ENCODE assay signal across 21 mouse cellular contexts in genomic region chr14:36969861-36970420, GRCm38 (mm10). TPM values are rescaled to one million over a fixed set of nuclear protein-coding genes. Genes with fewer than 3 reads are reported as not detected.
A peak's percentile ranks its signal among the peaks of the same experiment; 100 is the strongest.
DNase-seq lines count a peak whose midpoint lies in the region; ATAC-seq and TF ChIP-seq lines count a peak whose summit lies in the region.
"Had no signal": no experiment of that assay in that cellular context is flagged by ENCODE, and none has a peak within 500 bp of the region (broad histone marks: within the 10 kb centered on the region; RNA-seq: fewer than 3 reads in every experiment).

No protein-coding gene starts in this region.

- no peak for ATAC-seq in liver, embryonic 12.5 days
- no peak for ATAC-seq in forebrain, embryonic 14.5 days
- ATAC-seq: inflammation-experienced regulatory T-cells, adult 6 months had no signal

- peak; percentile 93 for DNase-seq in liver, adult 2 months (ENCODE audit: extremely low read depth, low read depth, low spot score)
- DNase-seq in 3T3-L1 (ENCODE audit: low read depth, low spot score), result peak; percentile 74
- peak; percentile 48 for DNase-seq in NIH3T3 (ENCODE audit: low read depth)
- no peak for DNase-seq in forebrain, embryonic 14.5 days (ENCODE audit: low spot score)
- DNase-seq in thymus, postnatal 10 days (ENCODE audit: low spot score in 2 of 2), result no peak
- DNase-seq: adrenal gland, adult 8-10 months; cerebellum, adult 2 months; cerebellum, postnatal 25 days; heart, postnatal 4 days; lung, adult 2 months; right cerebral cortex, postnatal 14 days; spleen, adult 18-20 months had no signal

- H3K79me2 ChIP-seq in liver, adult 2 months (ENCODE audit: control insufficient read depth, insufficient read depth, low read length), result peaks cover 17% of the 10 kb centered on the region; the same call in 1 of the 2 replicates

- H3K9ac ChIP-seq in liver, adult 2 months (ENCODE audit: low read depth, low read length), result peak overlapping the region; percentile 80
- no peak overlapping the region for H3K9ac ChIP-seq in liver, embryonic 12.5 days
- H3K9ac ChIP-seq in forebrain, embryonic 14.5 days (ENCODE audit: low read length), result no peak overlapping the region
- H3K9ac ChIP-seq: embryonic facial prominence, embryonic 12.5 days; forebrain, embryonic 12.5 days; hindbrain, embryonic 14.5 days; midbrain, embryonic 15.5 days; neural tube, embryonic 12.5 days had no signal

- peak overlapping the region; percentile 75 for H3K4me3 ChIP-seq in liver, adult 2 months (ENCODE audit: insufficient read depth, low read depth, low read length)
- no peak overlapping the region for H3K4me3 ChIP-seq in liver, embryonic 12.5 days
- H3K4me3 ChIP-seq in small intestine, adult 2 months (ENCODE audit: low read depth, low read length), result no peak overlapping the region
- no peak overlapping the region for H3K4me3 ChIP-seq in forebrain, embryonic 14.5 days (ENCODE audit: low read depth, low read length)
- H3K4me3 ChIP-seq: forebrain, embryonic 12.5 days; left cerebral cortex, adult 2 months; neural tube, embryonic 12.5 days had no signal

- peaks cover 3% of the 10 kb centered on the region; the same call in 1 of the 2 replicates for H3K36me3 ChIP-seq in liver, adult 2 months (ENCODE audit: control insufficient read depth, insufficient read depth, low read length)
- H3K36me3 ChIP-seq in liver, embryonic 12.5 days, result no peaks in the 10 kb centered on the region
- H3K36me3 ChIP-seq in small intestine, adult 2 months (ENCODE audit: control insufficient read depth, insufficient read depth, low read length), result no peaks in the 10 kb centered on the region
- H3K36me3 ChIP-seq in forebrain, embryonic 14.5 days (ENCODE audit: control insufficient read depth, insufficient read depth, low read length), result no peaks in the 10 kb centered on the region
- H3K36me3 ChIP-seq: embryonic facial prominence, embryonic 12.5 days; forebrain, embryonic 12.5 days; midbrain, embryonic 15.5 days; neural tube, embryonic 12.5 days had no signal

- 22% methylated on average over 3 of the region's 3 CpGs for WGBS in liver, adult 2 months
- 75% methylated on average over 3 of the region's 3 CpGs for WGBS in liver, embryonic 12.5 days (ENCODE audit: insufficient replicate concordance)
- 70% methylated on average over 3 of the region's 3 CpGs for WGBS in small intestine, adult 2 months
- 94% methylated on average over 3 of the region's 3 CpGs for WGBS in forebrain, embryonic 14.5 days

- no peaks in the 10 kb centered on the region for H3K27me3 ChIP-seq in liver, adult 2 months (ENCODE audit: control insufficient read depth, insufficient read depth, low read length)
- no peaks in the 10 kb centered on the region for H3K27me3 ChIP-seq in liver, embryonic 12.5 days (replicated peaks)
- no peaks in the 10 kb centered on the region for H3K27me3 ChIP-seq in small intestine, adult 2 months (ENCODE audit: control insufficient read depth, insufficient read depth, low read length)
- no peaks in the 10 kb centered on the region for H3K27me3 ChIP-seq in forebrain, embryonic 14.5 days (replicated peaks; ENCODE audit: control insufficient read depth, insufficient read depth, low read length)
- H3K27me3 ChIP-seq: embryonic facial prominence, embryonic 12.5 days; forebrain, embryonic 12.5 days; midbrain, embryonic 15.5 days; neural tube, embryonic 12.5 days had no signal

- TF ChIP-seq POLR2A in liver, adult 2 months (IDR thresholded peaks at IDR 0.05; ENCODE audit: extremely low read depth, insufficient read depth, low read length), result no peak
- TF ChIP-seq POLR2A in small intestine, adult 2 months (IDR thresholded peaks at IDR 0.05; ENCODE audit: low read depth, low read length), result no peak

- no peak overlapping the region for H3K4me2 ChIP-seq in liver, embryonic 12.5 days
- H3K4me2 ChIP-seq in forebrain, embryonic 14.5 days (ENCODE audit: low read length), result no peak overlapping the region

- no peaks in the 10 kb centered on the region for H3K9me3 ChIP-seq in liver, embryonic 12.5 days (replicated peaks)
- H3K9me3 ChIP-seq in forebrain, embryonic 14.5 days (replicated peaks; ENCODE audit: control insufficient read depth, low read length), result no peaks in the 10 kb centered on the region
- H3K9me3 ChIP-seq: embryonic facial prominence, embryonic 12.5 days; forebrain, embryonic 12.5 days; midbrain, embryonic 15.5 days; neural tube, embryonic 12.5 days had no signal

- H3K4me1 ChIP-seq in liver, adult 2 months (ENCODE audit: control insufficient read depth, insufficient read depth, low read length), result peaks cover 16% of the 10 kb centered on the region
- peaks cover 18% of the 10 kb centered on the region for H3K4me1 ChIP-seq in liver, embryonic 12.5 days
- H3K4me1 ChIP-seq in small intestine, adult 2 months (ENCODE audit: control insufficient read depth, insufficient read depth, insufficient read length, low read length), result peaks cover 17% of the 10 kb centered on the region; the same call in 1 of the 2 replicates
- H3K4me1 ChIP-seq in forebrain, embryonic 14.5 days (ENCODE audit: control insufficient read depth, insufficient read depth, low read length), result peaks cover 12% of the 10 kb centered on the region

- H3K27ac ChIP-seq in liver, adult 2 months (replicated peaks; ENCODE audit: insufficient read depth, low read depth, low read length), result peak overlapping the region; percentile 98
- H3K27ac ChIP-seq in liver, embryonic 12.5 days, result no peak overlapping the region
- peak overlapping the region; percentile 35 for H3K27ac ChIP-seq in small intestine, adult 2 months (ENCODE audit: insufficient read depth, low read depth, low read length)
- no peak overlapping the region for H3K27ac ChIP-seq in forebrain, embryonic 14.5 days (ENCODE audit: low read depth, low read length)
- H3K27ac ChIP-seq: embryonic facial prominence, embryonic 12.5 days; forebrain, embryonic 12.5 days; left cerebral cortex, adult 2 months; neural tube, embryonic 12.5 days had no signal

- no peak for TF ChIP-seq CTCF in liver, adult 2 months (IDR thresholded peaks at IDR 0.05; ENCODE audit: low read depth, low read length)
- TF ChIP-seq CTCF in small intestine, adult 2 months (IDR thresholded peaks at IDR 0.05; ENCODE audit: extremely low read depth, insufficient read length, insufficient replicate concordance, low read depth, low read length), result no peak

RNA-seq across cellular contexts. Expression of gene Ccser2, which starts 1.4 kb away (rescaled TPM):
- 19.1 and 21.1 TPM in 2 replicates for total RNA-seq in liver, adult 2 months (2014; rRNA removed)
- polyA plus RNA-seq in liver, adult 2 months (2012; rRNA removed), result 6.3 and 7.4 TPM in 2 replicates
- polyA plus RNA-seq in liver, embryonic 12.5 days (2016; fragmentation: Nextera tagmentation; extraction: Ambion mirVana), result 6.5 and 7.6 TPM in 2 replicates
- polyA plus RNA-seq in small intestine, adult 2 months (2012; rRNA removed), result 6.4 and 12.8 TPM in 2 replicates
- 53.1 and 64.5 TPM in 2 replicates for polyA plus RNA-seq in forebrain, embryonic 14.5 days (2014; fragmentation: Nextera tagmentation; extraction: Ambion mirVana)

Comparison
In these comparisons a context has a peak if more than half of its experiments do, and no peak if none do; other contexts are left out.
1. H3K27ac ChIP-seq: peak in liver, adult 2 months (single experiment) and small intestine, adult 2 months (single experiment); none in liver, embryonic 12.5 days (single experiment) and forebrain, embryonic 14.5 days (single experiment).
2. DNase-seq: peak in liver, adult 2 months (single experiment), 3T3-L1 (single experiment) and NIH3T3 (single experiment); none in forebrain, embryonic 14.5 days (single experiment) and thymus, postnatal 10 days (0 of 2).